Mouse (Mus musculus): Measurements from ENCODE around the gene Dpy30. TPM values are rescaled to one million over a fixed set of nuclear protein-coding genes. Genes with fewer than 3 reads are reported as not detected.

The Dpy30 gene
- total RNA-seq, 2 experiments from 2014 or later, result 88.2 to 100 TPM

DNA sequence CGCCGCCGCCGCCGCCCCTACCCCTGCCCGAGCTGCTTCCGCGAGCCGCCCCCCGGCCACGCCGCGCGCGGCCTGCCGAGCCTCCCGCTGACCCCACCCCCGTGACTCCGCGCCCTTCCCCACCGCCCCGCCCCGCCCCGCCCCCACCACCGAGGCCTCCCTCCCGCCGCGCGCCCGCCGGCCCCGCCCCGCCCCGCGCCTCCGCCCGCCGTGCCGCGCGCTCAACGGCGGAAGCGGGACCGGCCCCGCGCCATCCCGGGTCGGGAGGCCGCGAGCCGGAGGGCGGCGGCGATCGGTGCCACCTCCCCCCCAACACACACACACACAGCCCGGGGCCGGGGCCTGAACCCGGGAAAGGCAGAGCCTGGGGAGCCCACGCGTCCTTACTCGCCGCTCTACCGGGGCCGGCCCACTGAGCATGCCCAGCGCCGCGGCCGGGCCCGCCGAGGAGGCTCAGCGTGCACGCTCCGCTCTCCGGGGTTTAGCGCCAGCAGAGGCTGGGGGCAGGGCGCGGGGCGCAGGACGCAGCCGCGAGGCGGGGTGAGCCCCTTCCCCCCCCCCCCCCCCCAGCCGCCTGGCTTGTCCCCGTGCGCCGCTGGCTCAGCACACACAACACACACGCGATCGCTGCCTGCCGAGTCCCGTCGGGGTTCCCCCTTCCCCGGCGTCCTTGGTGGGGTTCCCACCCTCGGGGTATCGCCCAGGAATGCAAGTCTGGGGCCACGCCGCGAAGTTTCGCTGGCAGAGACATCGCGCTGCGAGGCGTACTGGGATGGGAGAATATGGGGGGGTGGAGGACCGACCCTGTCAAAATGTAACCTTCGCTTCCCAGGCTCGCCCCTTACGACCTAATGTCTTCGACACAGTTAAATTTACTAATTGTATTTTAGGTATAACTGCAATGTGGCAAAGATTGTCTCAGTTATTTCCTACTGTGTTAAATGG, 28.4 kb downstream of the Dpy30 start, which contains the start of gene Memo1:
TSS of gene Memo1 (minus strand) at position 496 of the 945 bp plus-strand sequence.
- DNase-seq, result peak; percentile 91

DNA sequence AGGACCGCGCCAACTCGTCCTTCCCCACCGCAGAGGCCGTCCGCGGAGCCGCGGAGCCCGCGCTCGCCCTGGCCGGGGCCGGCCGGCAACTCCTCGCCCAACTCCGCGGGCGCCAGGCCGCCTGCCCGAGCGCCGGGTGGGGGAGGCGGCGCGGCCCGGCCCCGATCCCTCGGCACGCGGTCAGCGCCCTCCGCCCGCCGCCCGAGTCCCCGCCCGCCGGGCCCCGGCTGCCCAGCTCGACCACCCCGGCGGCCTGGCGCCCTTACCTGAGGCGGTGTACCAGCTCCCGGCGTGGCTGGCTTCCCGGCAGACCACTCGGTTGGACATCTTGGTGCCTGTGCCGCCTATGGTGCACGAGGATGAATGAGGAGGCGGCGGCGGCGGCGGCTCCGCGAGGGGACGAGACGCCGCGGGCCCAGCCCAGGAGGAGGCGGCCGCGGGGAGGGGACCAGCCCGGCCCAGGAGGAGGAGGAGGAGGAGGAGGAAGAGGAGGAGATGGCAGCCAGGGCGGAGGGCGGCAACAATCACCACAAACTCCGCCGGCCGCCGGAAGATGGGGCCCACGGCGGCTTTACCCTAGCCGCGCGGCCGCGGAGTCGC, 29.2 kb downstream of the Dpy30 start:
- peak; percentile 92 for DNase-seq

DNA sequence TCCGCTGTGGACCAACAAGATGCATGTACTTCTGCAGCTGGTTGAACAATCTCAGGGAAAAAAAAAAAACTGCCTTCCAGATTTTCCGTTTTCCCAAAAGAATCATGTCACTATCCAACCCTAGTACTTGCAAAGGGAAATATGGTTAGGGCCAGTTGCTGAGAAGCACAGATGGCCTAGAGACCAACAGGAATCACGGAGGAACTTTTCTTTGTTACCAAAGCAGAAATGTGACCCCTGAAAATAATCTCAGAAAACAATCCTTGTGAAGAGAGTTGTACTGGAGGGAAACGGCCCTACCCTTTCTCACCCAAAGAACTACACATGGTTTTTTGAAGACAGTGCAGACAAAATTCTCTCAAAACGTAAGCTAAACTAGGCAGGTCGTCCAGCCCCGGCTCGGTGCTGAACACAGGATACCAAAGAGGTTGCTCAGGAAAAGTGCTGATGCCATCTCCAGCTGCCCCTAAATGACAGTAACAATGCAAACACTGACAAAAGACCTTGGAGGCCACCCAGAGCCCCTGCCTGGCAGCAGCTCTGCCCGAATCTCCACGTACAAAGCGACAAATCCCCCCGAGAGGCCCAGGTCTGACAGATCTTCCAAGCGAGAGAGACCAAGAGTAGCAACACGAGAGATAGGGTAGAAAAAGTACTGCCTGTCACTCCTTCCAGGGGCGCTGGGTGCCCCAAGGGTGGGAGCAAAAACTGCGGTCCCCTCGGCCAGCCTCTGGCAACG, 29.9 kb downstream of the Dpy30 start:
- DNase-seq, result peak; percentile 41

DNA sequence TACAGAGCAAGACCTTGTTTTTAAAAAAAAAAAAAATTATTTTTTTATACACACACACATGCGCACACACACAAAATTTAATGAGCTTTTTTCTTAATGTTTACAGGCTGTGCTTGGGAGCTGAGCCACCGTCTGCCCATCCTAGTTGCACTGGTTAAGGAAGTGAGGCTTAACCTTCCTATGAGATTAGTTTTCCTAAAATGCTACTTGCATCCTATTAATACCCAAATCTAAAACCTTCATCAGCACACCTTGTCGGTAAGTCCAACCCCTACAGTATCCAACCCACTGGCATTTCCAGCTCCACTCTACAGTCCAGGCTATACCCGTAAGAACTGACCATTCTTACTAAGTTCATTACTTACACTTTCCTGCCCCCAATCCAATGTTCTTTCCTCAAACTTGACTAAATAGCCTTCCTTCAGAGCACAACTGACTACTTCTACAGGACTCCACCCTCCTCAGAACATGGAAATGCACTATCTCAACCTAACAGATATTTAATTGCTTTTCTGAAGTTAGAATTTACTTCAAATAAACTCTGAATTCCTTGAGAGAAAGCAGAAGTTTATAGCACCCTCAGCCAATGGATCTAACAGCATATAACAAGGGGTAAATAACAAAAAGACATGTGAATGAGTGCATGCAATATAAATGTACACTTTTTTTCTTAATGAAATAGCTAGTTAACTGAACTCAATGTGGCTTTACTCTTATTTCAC, 31.9 kb downstream of the Dpy30 start:
- DNase-seq, result no peak

DNA sequence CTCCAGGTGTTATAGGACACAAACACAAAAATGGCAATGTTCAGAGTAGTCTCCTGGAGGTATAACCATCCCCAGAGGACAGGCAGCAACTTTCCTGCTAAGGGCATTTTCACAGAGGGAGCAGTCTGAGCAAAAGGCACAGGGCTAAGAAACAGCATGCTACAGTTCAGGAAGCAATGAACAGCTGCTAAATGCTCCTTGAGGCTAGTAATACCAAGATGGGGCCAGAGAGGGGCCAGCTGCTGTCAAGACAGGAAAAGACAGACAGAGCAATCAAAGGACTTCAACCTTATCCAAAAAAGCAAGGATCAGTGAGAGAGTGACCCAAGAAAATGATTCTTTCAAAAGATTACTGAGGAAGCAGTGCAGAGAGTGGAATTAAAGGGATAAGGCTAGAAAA, 32.9 kb downstream of the Dpy30 start:
- DNase-seq, result no peak

DNA sequence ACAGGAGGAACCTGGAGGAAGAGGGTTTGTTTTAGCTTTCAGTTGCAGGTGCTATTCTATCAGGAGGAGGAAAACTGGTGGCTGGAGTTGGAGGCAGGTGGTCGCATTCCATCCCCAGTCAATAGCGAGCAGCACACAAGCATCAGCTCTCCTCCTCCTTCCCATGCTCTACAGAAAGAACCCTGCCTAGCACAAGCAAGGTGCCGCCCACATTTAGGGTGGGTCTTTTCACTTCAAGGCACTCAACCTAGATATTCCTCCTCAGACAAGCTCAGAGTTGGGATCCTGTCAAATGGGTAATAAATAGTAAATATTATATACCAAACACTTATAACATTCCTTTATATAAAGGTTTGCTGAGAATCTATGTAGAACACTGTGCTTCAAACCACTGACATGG, 33.5 kb downstream of the Dpy30 start:
- DNase-seq, result no peak

DNA sequence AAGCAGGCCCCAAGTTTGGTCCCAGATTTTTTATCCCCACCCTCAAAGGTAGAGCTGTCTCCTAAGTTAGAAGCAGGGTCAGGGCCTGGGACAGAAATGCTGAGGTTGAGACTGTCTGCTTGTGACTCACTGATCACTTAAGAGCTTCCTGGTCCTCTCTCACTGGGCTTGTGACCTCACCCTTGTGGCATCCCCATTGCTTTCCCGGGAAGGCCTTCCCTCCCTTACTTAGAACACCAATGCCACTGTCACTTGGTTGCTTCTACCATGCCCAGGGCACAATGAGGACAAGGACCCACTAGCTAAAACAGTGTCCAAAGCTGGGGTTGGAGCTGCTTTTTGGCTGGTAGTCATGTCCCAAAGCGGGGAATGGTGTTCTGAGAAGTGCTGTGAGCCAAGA, 35.1 kb downstream of the Dpy30 start:
- DNase-seq, result no peak

DNA sequence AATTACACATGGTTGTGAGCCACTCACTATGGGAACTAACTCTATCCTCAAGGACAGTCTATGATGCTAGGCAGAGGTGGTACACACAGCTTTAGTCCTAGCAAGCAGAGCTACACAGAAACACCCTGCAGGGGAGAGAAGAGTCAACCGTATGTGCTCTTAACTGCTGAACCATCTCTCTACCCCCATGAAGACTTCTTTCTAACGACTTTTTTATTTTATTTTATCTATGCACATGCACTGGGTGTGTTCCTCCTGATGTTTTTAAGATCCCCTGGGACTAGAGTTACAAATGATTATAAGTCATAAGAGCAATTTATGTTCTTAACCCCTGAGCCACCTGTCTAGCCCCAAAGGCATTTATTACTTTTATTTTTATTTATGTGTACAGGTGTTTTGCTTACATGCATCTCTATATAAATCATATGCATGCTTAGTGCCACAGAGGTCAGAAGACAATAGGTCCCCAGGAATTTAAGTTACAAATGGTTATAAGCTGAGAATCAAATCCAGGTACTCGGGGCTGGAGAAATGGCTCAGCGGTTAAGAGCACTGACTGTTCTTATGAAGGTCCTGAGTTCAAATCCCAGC, 37.5 kb downstream of the Dpy30 start:
- DNase-seq, result no peak

DNA sequence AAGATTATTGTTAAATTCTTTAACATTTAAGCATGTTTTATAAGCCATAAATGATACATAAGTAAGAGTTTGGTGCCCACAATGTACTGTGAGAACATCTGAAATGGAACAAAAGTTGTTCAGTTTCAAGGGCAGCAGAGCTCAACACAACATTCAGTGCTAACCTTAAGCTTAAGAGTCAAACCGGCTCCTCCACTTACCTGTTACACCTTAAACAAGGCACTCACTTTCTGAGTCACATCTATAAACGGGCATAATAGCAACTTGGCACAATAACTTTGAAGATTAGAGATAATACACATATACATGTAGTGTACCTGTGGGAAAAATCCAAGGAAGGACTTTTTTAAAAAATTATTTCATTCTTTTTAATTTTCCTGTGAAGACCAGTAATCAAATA, 38.0 kb downstream of the Dpy30 start:
- no peak for DNase-seq

DNA sequence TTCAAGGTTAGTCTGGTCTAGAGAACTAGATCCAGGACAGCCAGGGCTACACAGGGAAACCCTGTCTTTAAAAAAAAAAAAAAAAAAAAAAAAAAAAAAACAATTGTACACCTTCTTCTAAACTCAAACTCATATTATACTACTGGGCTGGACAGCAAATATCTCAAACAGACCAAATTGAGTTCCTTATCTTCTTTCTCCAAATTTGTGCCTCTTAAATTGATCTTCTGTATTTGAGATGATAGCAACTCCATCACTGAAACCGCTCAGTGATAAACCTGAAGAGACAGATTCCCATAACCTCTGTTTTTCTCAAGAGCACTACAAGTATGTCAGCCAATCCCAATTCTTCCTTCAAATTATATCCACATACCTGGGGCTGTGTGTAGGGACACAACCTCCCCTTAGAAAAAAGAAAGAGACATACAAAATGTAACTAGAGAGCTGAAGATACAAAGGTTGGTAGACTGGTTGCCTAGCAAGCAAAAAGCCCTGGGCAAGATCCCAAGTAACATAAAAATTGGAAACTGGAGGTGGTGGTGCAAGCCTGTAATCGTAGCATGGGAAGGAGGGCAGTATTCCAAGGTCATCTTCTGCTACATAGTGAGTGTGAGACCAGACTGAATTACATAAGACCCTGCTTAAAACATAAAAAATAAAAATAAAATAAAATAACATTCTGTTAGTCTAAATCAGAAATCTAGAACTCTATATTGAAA, 39.2 kb downstream of the Dpy30 start:
- DNase-seq, result peak; percentile 58

DNA sequence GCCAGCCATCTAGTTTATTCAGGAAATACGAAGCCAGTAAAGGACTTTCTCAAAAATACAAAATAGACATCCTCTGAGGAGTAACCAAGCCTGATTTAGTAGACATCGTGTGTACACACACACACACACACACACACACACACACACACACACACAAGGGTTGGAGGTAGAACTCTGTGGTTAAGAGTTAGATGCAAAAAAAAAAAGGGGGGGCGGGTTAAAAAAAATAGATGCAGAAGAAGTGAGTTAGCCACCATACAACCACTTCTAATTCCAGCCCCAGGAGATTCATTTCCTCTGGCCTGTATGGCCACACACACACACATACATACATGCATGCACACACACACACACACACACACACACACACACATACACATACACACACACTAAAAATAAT, 41.7 kb downstream of the Dpy30 start:
- no peak for DNase-seq

DNA sequence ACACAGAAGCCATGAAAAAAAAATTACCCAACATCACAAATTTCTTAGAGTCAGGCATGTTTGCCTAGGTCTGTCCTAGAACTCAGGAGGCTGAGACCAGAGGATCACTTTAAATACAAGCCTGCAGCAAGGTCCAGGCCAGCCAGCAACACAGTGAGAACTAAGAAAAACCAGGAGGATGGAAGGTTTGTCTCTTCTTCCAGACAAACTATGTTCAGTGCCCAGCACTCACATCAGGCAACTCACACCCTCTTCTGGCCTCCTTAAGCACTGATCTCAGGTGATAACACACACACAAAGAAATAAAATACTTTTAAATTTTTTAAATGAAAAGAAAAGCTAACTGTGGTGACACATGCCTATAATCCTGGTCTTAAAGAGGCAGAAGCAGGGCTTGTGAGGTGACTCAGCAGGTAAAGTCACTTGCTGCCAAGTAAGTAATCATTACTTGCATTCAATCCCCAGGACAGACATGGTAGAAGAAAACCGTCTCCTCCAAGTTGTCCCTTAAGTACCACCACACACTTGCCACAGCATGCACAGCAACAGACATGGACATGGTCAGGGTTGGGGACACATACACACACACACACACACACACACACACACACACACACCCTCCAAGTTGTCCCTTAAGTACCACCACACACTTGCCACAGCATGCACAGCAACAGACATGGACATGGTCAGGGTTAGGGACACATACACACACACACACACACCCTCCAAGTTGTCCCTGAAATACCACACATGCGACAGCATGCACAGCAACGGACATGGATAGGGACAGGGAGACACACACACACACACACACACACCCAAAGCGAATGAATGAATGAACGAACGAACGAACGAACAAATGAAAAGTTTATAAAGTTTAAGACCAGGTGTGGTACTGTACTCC, 44.5 kb downstream of the Dpy30 start:
- DNase-seq, result no peak

DNA sequence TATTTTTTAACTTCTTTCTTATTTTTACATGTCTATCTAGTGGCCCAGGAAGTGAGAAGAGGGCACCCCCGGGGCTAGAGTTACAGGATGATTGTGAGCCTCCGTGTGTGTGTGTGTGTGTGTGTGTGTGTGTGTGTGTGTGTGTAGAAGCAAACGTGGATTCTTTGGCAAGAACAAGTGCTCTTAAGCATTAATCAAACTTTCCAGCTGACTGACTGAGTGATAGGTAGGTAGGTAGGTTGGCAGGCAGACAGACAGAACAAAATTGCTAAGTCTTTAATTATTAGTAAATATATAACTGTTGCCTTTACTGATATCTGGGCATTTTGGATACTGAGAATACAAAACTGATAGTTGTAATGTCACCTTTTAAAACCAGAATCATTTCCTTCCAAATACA, 49.3 kb downstream of the Dpy30 start:
- no peak for DNase-seq

DNA sequence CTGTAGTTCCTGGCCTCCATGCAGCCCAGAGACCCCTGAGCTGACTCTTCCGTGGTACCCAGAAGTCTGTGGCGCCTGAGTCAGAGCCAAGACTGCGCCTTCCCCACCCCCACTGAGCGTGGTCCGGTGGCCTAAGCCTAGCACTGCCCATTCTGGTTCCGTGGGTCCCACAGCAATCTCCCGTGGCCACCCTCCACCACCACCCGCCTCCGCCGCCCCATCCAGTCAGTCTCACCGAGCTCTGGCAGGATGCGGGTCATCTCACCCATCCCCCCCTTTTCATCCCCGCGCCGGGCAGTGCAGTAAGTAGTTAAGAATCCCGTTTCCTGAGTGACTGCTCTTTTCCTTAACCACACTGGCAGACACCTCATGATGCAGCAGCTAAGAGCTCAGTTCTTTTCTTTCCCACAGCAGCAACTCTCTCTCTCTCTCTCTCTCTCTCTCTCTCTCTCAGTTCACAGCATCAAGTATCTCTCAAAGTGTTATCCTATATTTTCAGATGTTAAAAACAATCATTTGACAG, 51.0 kb downstream of the Dpy30 start:
- DNase-seq, result no peak

DNA sequence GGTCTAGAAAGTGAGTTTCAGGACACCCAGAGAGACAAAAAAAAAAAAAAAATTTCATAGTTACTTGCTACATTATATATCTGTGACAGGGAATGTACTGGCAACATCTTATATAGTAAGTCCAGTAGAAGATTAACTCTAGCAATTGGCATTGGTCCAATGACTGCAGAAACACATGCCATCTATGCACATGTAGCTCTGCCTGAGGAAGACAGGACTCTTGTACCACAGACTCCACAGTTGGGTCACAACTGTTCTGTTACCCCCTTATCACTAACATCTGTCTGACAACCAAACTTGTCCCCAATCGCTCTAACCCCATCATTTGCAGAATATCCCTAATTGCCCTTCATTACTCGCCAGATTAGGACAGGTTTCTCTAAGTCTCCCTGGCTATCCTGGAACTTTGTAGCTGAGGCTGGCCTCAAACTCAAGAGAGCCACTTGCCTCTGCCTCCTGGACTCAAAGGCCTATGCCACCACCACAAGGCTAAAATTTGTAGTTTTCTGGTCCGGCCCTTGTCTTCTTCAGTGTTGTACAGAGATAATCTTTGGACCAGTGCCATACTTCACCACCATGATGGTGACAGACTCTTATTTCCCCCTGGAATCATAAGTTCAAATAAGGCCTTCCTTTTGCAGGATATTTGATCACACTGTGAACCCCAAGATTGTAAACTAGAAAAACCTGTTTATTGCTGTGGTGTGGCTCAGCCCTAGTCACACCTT, 52.0 kb downstream of the Dpy30 start:
- no peak for DNase-seq

DNA sequence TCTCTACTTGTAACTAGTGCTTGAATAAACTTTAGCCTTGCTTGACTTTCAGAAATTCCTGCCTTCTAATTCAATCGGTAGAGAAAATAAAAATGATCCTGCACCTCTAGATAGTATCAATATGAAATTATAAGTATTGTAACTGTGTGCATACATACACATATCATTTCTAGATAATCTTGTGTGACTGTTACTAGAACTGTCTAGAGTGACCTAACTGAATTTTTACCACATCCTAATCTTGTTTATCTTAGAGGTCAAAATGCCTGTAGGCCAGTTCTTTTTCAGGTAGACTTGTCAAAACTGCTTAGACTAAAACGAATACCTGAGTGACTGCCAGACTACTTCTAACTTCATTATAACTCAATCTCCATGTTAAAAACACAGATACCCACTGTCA, 53.5 kb downstream of the Dpy30 start:
- no peak for DNase-seq

DNA sequence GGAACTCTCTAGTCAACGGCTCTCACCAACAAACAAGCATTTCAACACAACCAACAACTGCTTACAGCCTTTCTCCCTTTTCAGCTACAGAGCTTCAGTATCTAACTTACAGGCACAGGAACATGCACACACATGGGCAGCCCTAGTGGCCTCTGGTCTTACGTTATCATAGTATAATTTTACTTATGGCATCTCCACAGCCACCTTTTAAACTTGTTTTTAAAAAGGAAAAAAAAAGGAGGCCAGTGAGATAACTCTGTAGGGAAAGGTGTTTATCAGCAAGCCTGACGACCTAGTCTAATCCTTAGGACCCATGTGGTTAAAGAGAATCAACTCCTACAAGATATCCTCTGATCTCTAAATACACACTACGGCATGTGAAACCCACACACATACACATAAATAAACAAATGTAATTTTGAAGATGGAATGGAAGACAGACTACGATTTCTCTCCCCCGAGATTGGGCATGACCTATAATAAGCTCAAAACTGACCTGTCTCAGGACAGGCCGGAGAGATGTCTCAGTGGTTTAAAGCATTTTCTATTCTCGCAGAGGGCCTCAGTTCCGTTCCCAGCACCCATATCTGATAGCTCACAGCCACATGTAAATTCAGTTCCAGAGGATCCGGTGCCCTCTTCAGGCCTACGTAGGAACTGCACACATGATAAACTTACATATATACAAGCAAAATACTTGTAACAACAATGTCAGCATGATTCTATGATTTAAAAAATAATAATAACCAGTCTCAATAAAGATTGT, 56.1 kb downstream of the Dpy30 start:
- DNase-seq, result no peak

DNA sequence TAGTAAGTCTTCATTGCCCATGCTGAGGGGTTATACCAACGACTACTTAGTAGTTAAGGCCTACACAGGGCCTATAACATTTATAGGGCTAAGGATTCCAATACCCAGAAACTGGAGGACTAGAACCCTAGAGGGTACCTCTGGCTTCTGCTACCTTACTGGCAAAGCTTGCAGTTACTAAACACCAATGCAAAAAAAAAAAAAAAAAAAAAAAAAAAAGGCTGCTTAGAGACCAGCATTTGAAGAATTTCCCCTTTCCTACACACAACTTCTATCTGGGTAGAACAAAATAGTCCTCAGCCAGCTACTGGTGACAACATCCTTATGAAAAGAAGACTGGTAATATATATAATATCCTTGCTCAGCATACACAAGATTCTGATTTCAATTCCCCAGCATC, 58.1 kb downstream of the Dpy30 start:
- no peak for DNase-seq

DNA sequence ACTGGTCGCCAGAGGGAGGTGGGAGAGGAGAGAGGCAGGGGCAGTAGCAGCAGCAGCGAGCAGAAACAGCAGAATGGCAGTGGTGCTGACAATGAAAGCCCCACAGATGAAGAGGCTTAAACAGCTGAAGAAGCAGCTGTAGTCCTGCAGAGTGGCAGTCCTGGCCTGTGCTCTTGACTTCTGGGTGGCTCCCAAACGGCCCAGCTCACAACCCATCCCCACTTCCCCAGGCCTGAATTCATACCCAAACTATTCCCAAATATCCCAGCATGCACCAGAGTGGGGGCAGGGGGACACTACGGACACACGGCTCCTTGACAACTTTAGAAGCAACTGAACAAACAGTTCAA, 58.6 kb downstream of the Dpy30 start:
- DNase-seq, result no peak

All from adrenal gland, postnatal 10 days (tissue).